Mouse (Mus musculus): ENCODE measurements around the gene Sned1.

Gene Sned1

DNA sequence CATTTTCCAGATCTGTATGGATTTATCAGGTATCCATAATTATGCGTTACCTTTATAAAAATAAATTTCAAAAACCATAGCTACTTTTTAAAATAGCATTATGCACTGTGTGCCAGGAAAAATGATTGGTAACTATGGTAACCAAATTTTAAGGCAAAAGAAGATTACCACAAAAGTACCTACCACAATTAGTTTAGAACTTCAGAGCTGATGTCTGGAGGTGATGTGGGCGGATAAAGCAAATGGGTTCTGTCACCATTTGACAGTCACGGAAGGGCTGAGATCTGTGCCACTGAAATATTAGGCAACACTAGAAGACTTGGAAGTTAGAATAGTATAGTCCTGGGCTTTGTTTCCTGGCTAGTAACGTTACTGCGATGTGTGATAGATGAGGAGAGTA lies 111.5 kb downstream of the Sned1 start:
- ChIA-PET POLR2A (interaction anchor here in 1 of 4 experiments (0.7 kb wide), 1 partner anchor 21 kb away, joined by 3 read pairs; no protein-coding TSS in a partner anchor), CTCF (no interaction called here)

DNA sequence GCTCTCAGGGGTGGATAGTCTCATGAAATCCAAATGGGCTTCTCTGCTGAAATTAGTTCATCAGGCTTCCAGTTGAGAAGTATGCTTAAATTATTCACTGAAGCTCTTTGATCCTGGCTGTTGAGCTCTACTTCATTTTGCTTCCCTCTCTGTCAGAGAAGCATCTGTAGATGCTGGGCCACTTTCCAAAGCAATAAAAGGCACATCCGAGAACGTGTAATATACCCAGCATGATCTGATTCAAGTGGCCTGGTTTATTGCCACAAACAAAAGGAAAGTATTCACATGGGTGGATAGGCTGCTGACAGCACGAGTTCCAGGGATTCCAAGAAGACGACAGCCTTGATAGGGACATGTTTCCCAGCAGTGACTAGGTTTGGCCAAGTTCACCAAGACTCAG lies 114.1 kb downstream of the Sned1 start:
- ChIA-PET POLR2A (interaction anchor here in 2 of 4 experiments (1.2 to 1.4 kb wide), 2 partner anchors 13 to 95 kb away, joined by 3 read pairs; no protein-coding TSS in a partner anchor), CTCF (no interaction called here)

All from embryonic stem cell, embryonic (primary cell).